Mouse (Mus musculus): ENCODE data around the gene 4930447C04Rik. TPM values are rescaled to one million over a fixed set of nuclear protein-coding genes. Genes with fewer than 3 reads are reported as not detected.

Gene 4930447C04Rik
- polyA plus RNA-seq, 1 experiment: 25.3 TPM

DNA sequence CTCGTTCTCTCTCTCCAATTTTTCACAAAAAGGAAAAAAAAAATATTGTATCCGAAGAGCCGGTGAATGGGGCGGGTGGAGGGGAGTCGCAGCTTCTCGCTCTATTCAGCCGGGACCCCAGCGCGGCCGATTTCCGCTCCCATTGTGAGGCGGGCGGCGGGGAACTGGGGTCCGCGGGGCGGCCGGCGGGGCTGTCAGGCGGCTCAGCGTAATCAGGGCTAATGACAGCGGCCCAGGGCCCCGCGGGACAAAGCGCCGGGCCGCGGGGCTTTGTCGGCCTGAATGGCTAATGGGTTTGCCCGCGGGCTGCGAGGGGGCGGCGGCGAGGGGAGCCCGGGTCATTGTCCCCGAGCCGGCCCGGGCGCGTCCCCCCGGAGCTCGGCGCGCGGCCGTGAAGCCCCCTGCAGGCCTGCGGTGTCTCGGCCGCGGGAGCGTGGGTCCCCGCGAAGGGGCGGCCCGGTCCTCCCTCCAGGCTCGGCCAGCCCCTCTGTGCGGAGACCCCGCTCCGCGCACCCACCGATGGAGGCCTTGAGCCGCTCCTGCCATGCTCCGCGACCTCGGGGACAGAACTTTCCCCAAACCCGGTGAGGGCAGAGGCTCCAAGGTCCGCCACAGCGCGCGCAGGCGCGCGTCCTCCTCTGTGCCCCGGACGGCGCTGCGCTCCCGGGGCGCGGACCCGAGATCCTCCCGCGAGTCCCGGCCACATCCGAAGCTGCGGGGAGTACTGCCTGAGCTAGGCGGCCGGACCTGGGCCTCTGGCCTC, 4.9 kb upstream of the 4930447C04Rik start:
- no peaks in the 10 kb centered on the region for H3K4me1 ChIP-seq (ENCODE audit: control insufficient read depth, insufficient read depth, low read length)
- H3K27ac ChIP-seq (ENCODE audit: insufficient read depth, low read length): no peak overlapping the region
- H3K4me3 ChIP-seq (ENCODE audit: insufficient read depth, low read length): no peak overlapping the region
- TF ChIP-seq POLR2A (IDR thresholded peaks at IDR 0.05; ENCODE audit: extremely low read depth, insufficient read depth, low read length): no peak
- no peak for TF ChIP-seq CTCF (IDR thresholded peaks at IDR 0.05; ENCODE audit: extremely low read depth, insufficient read depth, low read length)

DNA sequence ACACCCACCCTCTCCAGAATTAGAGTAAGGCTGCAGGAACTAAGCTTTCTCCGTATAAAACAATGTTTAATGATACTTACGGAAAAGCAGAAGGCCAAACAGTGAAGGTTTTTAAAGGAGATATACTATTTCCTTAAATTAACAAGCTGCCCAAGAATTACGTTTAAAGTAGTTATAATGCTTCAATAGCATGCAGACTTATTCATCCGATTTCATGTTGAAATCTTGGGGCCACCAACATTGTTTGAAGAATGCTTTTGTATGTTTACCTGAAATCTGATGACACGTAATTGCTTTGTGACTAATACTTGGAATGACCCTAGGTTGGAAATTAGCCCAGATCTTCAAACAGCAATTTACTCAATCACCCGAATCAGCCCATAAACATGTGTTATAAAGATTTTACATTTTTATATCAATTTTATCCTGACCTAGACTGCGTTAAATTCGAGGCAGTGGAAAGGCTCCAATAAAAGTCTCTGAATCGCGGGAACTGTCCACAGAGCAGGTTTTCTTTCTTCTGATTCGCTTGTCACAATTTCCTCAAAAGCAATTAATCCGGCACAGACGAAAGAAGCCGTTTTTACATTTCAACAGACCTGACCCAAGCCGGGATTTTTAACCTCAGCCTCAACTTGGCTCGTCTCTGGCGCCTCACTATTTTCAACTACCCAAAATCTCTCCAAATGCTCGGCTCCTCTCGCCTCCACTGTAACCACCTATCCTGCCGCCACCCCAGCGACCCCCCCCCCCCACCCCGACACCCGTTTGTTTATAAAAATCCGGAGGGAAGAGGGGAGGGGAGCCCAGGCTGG, 4.0 kb upstream of the 4930447C04Rik start:
- Histone ChIP-seq H3K4me1 (ENCODE audit: control insufficient read depth, insufficient read depth, low read length) (no peaks in the 10 kb centered on the region), H3K4me3 (ENCODE audit: insufficient read depth, low read length) (no peak overlapping the region), H3K27ac (ENCODE audit: insufficient read depth, low read length) (no peak overlapping the region)
- TF ChIP-seq CTCF (IDR thresholded peaks at IDR 0.05; ENCODE audit: extremely low read depth, insufficient read depth, low read length): no peak
- TF ChIP-seq POLR2A (IDR thresholded peaks at IDR 0.05; ENCODE audit: extremely low read depth, insufficient read depth, low read length): no peak

DNA sequence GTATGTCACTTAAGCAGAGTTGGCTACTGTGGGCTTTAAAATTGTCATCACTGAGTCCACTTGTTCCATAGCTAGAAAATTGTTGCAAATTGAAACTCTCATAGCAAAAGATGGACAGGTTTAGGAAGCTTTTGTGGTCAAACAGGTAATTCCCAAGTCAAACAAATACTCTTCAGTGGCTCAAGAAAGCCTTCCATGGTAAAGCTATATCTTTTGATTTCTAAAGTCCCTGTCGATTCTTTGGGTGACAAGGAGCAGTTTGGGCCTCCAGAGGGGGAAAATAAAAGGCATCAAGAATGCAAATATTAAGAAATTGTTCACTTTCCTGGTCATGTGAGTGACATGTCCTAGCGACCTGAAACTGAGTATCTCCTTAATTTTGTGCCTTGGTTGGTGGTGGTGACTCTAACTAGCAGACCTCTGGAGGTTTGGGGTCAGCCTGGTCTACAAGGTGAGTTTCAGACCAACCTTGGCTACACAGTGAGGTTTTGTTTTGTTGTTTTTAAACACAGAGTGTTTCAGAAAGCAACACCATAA, 3.1 kb upstream of the 4930447C04Rik start:
- TF ChIP-seq CTCF (IDR thresholded peaks at IDR 0.05; ENCODE audit: extremely low read depth, insufficient read depth, low read length): no peak
- TF ChIP-seq POLR2A (IDR thresholded peaks at IDR 0.05; ENCODE audit: extremely low read depth, insufficient read depth, low read length): no peak
- Histone ChIP-seq H3K4me1 (ENCODE audit: control insufficient read depth, insufficient read depth, low read length) (no peaks in the 10 kb centered on the region), H3K4me3 (ENCODE audit: insufficient read depth, low read length) (no peak overlapping the region), H3K27ac (ENCODE audit: insufficient read depth, low read length) (no peak overlapping the region)

DNA sequence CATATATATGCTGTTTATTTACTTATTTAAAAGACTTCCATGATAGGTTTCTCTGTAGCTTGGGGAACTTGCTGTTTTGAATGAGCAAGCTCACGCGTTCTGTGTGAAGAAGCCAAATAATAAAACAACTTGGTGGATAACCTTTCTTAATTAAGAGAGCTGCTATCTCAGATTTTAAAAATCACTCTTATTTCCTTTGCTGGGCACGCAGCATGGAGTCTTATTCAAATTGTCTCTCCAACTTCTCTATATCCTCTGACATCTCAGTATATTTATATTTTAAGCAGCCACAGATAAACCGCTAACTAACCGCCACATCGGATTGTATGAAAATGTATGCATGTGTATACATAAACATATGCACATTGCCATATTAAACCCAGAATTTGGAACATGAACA, 1.6 kb upstream of the 4930447C04Rik start:
- Histone ChIP-seq H3K4me3 (ENCODE audit: insufficient read depth, low read length) (no peak overlapping the region), H3K4me1 (ENCODE audit: control insufficient read depth, insufficient read depth, low read length) (no peaks in the 10 kb centered on the region), H3K27ac (ENCODE audit: insufficient read depth, low read length) (no peak overlapping the region)
- TF ChIP-seq POLR2A (IDR thresholded peaks at IDR 0.05; ENCODE audit: extremely low read depth, insufficient read depth, low read length) (no peak), CTCF (IDR thresholded peaks at IDR 0.05; ENCODE audit: extremely low read depth, insufficient read depth, low read length) (no peak)

- no peak for TF ChIP-seq CTCF (IDR thresholded peaks at IDR 0.05; ENCODE audit: extremely low read depth, insufficient read depth, low read length)
- TF ChIP-seq POLR2A (IDR thresholded peaks at IDR 0.05; ENCODE audit: extremely low read depth, insufficient read depth, low read length): no peak
- no peaks in the 10 kb centered on the region for H3K4me1 ChIP-seq (ENCODE audit: control insufficient read depth, insufficient read depth, low read length)
Observed at GRCm38 (mm10) chr12:72941398-72942051, 951 bp upstream of the 4930447C04Rik start.

GRCm38 (mm10) chr12:72940822-72941397, 336 bp upstream of the 4930447C04Rik start:
- H3K4me1 ChIP-seq (ENCODE audit: control insufficient read depth, insufficient read depth, low read length): no peaks in the 10 kb centered on the region
- H3K4me3 ChIP-seq (ENCODE audit: insufficient read depth, low read length): no peak overlapping the region
- no peak overlapping the region for H3K27ac ChIP-seq (ENCODE audit: insufficient read depth, low read length)
- TF ChIP-seq CTCF (IDR thresholded peaks at IDR 0.05; ENCODE audit: extremely low read depth, insufficient read depth, low read length) (no peak), POLR2A (IDR thresholded peaks at IDR 0.05; ENCODE audit: extremely low read depth, insufficient read depth, low read length) (no peak)

More at GRCm38 (mm10) chr12:72941398-72942051, 951 bp upstream of the 4930447C04Rik start:
- Histone ChIP-seq H3K4me3 (ENCODE audit: insufficient read depth, low read length) (no peak overlapping the region), H3K27ac (ENCODE audit: insufficient read depth, low read length) (no peak overlapping the region)

DNA sequence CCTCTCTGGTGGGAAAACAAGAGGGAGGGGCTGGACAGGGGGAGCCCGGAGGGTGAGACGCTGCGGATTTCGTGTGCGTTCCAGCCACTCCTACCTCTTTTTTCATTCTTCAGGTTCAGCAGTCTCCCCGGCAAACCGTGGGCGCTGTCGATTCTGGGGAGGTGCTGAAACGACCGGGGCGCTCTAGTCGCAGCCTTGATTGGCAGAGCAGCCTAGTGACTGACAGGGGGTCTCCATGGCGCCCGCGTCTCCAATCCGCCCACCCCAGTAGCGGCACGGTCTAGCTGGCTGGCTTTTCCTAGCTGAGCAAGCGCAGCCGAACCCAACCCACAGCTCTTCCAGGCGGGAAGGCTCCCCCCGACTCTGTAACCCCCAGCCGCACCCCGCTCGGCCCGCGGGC, 958 bp downstream of the 4930447C04Rik start, which contains the start of gene Six6:
TSS of gene Six6 (plus strand) at position 277 of the 400 bp plus-strand sequence.
- Histone ChIP-seq H3K4me3 (ENCODE audit: insufficient read depth, low read length) (no peak within 1 kb of the TSS), H3K27ac (ENCODE audit: insufficient read depth, low read length) (no peak within 1 kb of the TSS), H3K4me1 (ENCODE audit: control insufficient read depth, insufficient read depth, low read length) (no peaks in the 10 kb centered on the region)
- TF ChIP-seq CTCF (IDR thresholded peaks at IDR 0.05; ENCODE audit: extremely low read depth, insufficient read depth, low read length) (no peak), POLR2A (IDR thresholded peaks at IDR 0.05; ENCODE audit: extremely low read depth, insufficient read depth, low read length) (no peak)

DNA sequence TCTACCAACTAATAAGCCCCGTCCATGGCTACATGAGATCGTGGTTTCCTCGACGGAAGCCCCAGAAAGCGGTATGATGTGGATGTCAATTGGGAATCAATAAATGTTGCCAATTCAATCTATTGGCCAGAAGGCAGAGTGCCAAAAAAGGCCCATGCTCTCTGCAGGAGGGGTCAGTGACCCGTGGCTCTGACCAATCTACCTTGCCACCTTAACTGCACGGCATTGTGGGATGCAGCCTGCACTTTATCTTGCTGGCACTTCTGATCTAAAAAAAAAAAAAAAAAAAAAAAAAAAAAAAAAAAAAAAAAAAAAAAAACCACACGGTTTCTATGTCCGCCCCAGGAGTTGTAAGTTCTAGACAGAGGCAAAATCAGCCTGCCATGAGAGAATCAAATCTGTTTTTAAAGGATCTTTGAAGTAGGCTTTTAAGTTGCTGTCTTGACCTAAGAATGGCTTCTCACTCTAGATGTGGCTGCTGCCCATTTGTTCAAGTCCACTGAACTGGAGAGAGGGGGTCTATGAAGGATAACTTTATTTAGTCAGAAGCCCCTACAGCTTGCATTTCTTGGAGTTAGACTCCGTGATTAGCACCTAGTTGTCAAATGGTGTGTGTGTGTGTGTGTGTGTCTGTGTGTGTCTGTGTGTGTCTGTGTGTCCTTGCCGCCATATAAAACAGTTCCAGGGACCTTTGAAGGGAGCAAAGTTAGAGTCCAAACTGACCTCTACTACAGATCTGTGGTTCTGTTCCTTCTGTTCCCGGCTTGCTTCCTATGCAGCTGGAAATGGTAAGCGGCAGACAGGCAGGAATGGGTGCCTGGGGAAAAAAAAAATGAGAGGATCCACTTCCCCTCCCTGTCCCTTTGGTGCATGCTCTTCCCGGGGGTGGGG, 1.7 kb downstream of the 4930447C04Rik start:
- Histone ChIP-seq H3K4me1 (ENCODE audit: control insufficient read depth, insufficient read depth, low read length) (no peaks in the 10 kb centered on the region), H3K4me3 (ENCODE audit: insufficient read depth, low read length) (no peak overlapping the region), H3K27ac (ENCODE audit: insufficient read depth, low read length) (no peak overlapping the region)
- no peak for TF ChIP-seq CTCF (IDR thresholded peaks at IDR 0.05; ENCODE audit: extremely low read depth, insufficient read depth, low read length)
